Mouse (Mus musculus) left cerebral cortex, postnatal 36 days (tissue): ENCODE measurements around the gene Spag9. TPM values are rescaled to one million over a fixed set of nuclear protein-coding genes. Genes with fewer than 3 reads are reported as not detected.

Experiments used
- DNase-seq, 2 experiments: peaks; one replicate each; pipeline ENCODE4 v3.0.0; 2021 to 2022; ENCODE audit warnings: low spot score in 2 of 2, mixed read lengths in 1 of 2
- intact Hi-C: fragments of 180-260 bp; cut with DNase I; formaldehyde crosslinking; loops from one replicate; pipeline ENCODE4 v1.15.1; 2025
- total RNA-seq, 2 experiments: library from RNA; stranded (reverse); gene quantifications; 2 replicates each; pipeline ENCODE4 v1.2.3; 2021

Spag9 gene
- total RNA-seq, 2 experiments from 2014 or later: 271 to 278 TPM

DNA sequence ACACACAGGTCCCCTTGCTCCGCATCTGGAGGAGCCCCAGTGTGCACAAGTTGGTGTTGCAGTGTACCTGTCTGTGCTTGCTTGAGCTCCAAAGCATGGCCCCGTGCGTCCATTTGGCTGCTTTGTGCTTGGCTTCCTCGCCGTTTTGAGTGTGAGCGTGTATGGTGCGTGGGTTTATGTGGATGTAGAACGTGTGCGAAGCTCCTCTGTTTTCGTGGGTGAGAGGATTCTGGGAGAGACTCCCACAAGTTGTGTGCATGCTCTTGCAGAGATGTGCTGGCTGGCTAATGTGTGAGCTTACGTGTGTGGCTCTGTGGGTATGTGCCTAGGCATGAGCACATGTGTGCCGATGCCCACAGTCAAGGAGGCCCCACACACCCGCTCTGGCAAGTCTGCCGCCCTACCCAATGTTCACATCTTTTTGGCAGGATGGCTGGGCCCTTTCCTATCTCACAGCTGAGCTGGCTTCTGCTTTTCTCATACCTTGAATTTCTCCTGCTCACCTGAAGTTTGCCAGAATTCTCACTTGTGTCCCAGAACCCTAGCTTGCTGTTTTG lies 150.2 kb downstream of the Spag9 start:
- intact Hi-C loops: loop anchor here (5.0 kb wide), 1 partner anchor 176 kb away; the partner anchor contains the start of gene Luc7l3
- peak in 1 of 2 experiments; percentile 60 for DNase-seq

DNA sequence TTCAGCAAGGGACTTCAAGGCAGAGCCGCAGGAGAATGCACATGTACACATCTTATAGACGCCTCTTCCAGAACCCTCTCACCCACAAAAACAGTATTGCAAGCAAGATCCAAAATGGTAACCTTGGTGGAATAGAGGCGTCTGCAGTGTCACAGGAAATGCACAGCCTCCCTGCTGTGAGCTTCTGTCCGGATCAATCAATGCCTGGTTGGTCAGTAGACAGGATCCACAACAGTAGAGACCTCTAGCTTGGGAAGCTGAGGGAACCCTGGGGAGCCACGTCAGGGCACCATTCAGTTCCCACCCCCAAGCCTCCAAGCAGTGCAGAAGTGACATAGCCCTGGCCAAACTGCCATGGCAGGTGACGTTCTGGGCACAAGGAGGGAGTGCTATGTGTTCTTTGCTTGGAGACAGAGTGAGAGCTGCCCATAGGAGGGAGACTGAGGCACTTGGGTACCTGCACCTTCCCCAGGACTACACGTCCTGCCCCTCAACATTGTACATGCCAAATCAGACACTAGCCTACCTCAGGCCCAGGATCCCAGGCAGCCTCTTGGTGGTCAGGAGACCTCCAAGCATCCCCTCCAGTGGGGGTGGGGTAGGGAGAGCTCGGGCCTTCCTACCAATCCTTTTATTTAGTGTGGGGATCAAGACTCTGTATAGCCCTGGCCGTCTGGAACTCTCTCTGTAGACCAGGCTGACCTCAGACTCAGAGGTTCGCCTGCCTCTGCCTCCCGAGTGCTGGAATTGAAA lies 151.0 kb downstream of the Spag9 start:
- no peak for DNase-seq
- intact Hi-C loops: loop anchor here (5.0 kb wide), 1 partner anchor 175 kb away; the partner anchor contains the start of gene Luc7l3

DNA sequence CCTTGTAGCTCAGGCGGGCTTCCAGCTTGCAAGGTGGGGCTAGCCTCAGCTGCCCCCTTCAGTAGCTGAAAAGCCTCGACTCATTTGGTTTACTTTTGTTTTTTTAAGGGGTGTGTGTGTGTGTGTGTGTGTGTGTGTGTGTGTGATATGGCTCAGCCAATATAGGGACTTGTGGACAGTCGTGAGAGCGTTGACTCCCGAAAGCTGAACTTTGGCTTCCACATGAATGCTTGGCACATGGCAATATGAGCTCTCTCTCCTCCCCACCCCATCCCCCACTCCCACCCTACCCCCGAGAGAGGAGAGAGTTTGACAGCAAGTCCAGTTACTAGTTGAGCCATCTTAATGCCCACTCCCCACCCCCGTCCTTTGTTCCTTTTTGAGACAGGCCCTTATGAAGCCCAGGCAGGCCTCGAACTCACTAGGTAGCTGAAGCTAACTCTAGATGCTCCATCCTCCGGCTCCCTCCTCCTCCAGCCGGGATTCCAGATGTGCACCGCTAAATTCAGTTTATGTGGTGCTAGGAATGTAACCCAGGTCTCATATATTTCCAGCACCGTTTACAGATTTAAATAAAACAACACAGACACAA lies 152.3 kb downstream of the Spag9 start:
- no peak for DNase-seq
- intact Hi-C loops: loop anchor here (5.0 kb wide), 1 partner anchor 174 kb away; the partner anchor contains the start of gene Luc7l3

DNA sequence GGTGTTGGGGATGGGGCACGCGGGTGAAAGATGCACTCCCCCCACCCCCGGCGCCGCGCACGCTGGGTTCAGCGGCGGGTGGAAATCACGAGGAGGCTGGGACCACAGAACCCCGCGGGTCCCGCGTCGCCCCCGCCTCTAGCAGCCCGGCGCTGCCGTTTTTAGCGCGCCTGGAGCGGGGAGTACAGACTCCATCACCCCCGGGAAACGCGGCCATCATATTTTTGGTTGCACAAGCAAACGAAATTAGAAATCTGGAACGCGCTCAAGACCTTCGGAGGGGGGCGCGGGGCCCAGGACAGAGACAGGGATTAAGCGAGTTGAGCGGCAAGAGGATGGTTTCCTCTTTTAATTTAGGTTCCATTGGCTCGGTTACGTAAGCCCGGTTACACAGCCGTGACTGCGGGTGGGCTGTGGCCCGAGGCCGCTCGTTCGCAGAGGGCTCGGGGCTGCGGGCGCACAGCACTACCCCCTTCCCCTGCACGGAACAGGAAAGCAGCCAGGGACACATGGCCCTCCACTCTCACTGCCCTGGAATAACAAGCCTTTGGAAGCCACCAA lies 153.1 kb downstream of the Spag9 start:
- DNase-seq: peak; percentile 84 to 89
- intact Hi-C loops: loop anchor here (1.0 to 5.0 kb wide), 2 partner anchors 61 to 173 kb away; partner anchors contain the start of gene Luc7l3

DNA sequence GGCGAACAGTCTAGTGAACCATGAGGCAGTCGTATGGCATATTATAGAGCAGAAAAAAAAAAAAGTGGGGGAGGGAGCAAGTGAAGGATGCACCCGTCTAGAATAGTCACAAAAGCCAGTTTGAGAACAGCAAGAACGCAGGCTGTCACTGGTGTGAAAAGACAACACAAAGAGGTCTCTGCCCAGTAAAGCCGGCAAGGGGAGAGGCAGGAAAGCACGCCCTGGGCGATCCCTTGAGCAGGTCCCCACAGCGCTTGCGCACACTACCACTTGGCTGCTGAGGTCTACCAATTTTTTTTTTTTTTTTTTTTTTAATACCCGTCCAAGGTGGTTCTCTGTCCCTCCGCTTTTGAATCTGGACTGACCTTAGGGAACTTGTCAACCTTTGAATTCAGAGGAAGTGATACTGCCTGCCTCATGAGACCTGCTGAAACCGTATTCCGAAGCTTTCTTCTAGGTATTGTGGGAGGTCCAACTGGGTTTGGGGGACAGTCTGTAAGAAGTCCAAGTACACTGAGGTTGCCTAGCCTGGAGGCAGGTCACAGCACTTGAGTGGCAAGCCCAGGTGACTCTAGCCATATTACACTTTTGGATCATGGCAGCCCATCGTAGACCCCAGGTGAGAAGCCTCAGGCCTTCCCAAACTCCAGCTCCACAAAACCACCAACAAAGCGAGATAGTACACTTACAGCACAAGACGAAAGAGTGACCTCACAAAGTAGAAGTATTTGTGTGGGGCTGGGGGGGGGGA lies 153.8 kb downstream of the Spag9 start:
- no peak for DNase-seq
- intact Hi-C loops: loop anchor here (1.0 to 5.0 kb wide), 2 partner anchors 61 to 173 kb away; partner anchors contain the start of gene Luc7l3

DNA sequence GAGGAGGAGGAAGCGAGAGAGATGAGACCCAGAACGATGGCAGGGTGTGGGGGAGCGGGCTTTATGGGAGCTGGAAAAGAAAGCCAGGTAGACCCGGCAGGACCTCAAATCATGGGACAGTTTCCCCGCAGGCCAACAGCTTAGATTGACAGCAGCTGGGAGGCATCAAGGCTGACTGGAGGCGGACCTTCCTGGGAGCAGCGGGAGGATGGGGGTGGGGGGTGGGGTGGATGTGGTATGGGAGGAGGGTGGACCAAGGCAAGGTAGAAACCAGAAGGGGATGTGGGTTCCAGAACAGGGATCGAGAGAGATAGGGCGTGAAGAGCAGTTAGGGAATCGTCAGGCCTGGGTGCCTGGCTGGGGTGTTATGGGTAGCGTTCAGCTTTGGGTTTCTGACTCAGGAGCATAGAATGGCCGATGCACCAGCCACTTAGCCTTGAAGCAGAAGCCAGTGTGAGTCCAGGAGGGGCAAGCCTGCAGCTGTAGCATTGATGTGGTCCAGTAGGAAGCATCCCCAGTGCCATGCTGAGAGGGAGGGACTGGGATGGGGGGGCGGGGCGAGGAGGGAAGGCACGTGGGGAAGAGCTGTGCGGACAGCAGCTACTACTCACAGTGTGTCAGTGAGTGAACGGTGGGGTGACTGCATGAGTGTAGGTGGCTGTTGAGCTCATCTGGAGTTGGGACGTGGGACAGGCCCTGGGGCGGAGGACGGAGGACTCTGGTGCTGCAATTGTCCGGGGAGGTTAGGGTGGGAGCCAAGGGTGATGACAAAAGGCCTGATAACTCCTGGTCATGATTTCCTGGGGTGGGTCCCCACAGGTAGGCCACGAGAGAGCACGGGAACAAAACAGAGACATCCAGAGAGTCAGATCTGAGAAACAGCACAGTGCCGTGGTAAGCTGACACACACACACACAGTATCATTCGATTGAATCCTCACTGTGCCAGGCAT lies 154.9 kb downstream of the Spag9 start:
- no peak for DNase-seq
- intact Hi-C loops: no loop called here

DNA sequence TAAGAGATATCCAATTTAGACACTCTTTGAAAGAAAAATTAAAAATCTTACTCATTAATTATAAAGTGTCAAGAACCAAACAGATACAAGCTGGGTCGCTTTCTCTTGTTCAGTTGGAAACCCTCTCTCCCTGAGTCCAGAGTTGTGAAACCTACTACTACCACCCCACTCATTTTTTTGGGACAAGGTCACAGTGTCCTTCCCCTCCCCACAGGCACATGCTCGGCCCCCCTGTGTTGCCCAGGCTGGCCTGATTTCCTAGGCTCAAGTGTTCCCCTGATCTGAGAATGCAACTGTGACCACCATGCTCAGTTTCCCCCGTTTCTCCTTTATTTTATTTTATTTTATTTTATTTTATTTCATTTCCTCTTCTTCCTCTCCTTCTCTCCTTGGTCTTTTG lies 158.3 kb downstream of the Spag9 start:
- intact Hi-C loops: no loop called here

DNA sequence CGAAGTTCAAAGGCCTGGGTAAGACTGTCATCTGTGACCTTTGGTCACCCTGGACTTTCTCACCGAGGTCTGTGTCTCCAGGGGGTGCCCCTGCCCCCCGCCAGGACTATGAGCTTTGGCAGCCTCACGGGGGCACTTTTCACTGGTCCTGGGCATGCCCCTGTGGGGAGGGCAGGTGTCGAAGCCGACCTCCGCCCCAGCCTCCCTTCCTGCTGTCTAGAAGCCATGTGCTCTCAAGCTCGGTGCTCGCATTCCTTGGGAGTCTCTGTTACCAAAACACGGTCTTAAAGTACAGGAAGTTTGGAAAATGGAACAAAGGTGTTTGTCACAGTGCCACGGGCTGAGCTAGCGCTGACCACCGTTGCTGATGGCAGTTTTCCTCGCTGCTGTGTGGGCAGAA lies 162.6 kb downstream of the Spag9 start:
- DNase-seq: no peak
- intact Hi-C loops: no loop called here

More for the DNA sequence above, 158.3 kb downstream of the Spag9 start:
- no peak for DNase-seq

DNA sequence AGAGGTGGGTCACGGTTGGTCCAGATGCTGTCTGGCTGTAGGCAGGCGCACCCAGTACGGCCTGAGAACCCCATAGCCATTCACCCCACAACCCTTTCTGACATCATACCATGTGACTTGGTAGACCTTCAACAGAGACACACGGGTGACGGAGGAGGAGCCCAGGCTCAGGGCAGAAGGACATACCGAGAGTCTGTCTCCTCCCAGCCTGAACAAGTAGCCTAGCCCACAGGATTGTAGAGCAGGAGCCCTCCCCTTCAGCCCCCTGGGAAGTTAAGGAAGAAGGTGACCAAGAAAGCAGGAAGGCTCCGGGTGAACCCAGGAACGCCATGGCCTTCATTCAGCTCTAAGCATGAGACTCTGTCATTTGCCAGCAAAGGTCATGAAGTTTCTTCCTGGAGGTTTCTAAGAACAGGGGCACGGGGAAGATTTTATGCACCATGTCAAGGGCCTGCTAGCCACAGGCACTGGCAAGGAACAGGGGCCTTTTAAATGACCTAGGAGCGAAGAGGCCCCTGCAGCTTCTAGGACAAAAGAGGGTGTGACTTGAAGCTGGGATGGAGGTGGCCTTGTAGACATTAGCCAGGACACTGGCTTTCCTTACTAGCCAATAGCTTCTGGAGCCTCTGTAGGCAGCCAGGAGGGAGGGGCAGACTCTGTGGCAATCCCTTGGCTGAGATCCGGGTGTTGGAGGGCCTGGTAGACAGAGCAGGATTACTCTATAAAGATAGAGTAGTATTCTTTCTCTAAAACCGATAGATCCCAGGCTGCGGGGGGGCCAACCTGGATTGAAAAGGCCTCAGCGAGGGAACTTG lies 163.4 kb downstream of the Spag9 start:
- DNase-seq: no peak
- intact Hi-C loops: no loop called here

DNA sequence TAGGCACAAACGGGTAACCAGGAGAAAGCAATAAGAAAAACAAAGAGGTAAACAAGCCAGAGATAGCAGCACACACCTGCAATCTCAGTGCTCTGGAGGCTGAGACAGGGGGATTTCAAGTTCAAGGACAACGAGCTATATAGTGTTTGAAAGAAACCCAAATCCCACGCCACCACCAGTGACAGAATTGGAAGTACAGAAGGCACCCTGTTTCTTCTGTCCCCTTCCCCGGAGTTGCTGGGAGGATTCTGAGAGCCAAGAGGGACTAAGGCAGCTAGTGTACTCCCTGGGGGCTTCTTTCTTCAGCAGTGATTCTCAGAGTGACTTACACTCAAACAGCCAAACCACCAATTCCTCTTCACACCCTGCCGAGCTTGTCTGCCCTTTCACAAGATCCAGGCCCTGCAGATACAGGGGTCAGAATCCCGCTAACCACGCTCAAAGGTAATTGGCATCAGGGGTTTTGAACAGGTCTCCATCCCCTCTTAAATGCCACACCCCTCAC lies 164.1 kb downstream of the Spag9 start:
- DNase-seq: peak in 1 of 2 experiments; percentile 21
- intact Hi-C loops: loop anchor here (1.0 kb wide), 1 partner anchor 50 kb away; no protein-coding TSS in a partner anchor

DNA sequence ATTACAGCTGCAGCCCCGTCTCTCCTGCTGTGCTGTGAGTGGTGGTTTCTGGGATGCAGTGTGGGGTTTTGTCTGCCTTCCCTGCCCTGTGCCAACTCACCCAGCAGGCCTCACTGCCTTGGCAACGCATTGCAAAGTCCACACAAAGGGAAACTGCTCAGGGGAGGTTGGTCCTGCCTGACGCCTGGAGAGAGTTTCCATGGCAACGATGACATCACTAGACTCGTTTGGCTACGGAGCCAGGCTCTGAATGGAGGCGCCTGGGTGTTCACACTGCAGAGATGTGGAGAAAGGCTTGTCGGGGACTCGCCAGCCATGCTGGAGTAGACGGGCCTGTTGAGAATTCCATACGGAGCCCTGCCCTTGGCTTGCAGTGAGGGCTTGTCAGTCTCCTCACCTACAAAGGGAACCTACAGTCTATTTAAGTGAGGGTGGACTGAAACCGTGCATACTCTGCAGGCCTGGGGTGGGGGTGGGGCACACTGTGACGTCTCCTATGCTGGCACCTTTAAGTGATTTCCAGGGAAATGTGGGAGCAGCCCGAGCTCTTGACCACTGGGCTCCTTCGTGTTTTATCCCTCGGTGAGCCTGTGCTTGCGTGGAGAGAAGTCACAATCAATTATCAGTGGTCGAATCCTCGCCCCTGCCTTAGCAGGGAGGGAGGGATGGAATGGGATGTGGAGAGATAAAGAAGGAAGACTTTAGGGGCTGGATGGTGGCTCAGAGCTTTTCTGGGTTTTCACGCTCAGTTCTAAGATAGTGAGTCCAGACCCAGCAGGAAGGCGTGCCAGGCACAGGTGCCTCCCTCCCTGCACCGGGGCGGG lies 164.8 kb downstream of the Spag9 start:
- intact Hi-C loops: loop anchor here (1.0 kb wide), 1 partner anchor 50 kb away; no protein-coding TSS in a partner anchor
- peak; percentile 94 to 95 for DNase-seq

DNA sequence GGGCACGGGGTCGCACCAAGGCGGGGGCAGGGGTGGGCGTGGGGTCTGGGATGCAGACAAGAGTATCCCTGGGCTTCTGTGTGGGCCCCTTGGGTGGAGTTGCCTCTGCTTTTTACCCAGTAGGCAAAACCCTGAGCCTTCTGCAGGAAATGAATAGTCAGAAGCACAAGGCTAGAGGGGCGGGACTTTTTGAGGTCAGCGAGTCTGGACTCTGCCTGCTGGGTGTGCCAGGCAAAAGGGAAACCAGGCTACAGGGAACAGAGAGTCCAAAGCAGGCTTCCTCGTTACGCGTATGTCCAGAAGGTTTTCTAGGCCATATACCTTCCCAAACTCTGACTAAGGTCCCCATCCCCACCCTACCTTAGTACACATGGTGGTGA lies 165.4 kb downstream of the Spag9 start:
- intact Hi-C loops: no loop called here
- peak; percentile 38 to 44 for DNase-seq

DNA sequence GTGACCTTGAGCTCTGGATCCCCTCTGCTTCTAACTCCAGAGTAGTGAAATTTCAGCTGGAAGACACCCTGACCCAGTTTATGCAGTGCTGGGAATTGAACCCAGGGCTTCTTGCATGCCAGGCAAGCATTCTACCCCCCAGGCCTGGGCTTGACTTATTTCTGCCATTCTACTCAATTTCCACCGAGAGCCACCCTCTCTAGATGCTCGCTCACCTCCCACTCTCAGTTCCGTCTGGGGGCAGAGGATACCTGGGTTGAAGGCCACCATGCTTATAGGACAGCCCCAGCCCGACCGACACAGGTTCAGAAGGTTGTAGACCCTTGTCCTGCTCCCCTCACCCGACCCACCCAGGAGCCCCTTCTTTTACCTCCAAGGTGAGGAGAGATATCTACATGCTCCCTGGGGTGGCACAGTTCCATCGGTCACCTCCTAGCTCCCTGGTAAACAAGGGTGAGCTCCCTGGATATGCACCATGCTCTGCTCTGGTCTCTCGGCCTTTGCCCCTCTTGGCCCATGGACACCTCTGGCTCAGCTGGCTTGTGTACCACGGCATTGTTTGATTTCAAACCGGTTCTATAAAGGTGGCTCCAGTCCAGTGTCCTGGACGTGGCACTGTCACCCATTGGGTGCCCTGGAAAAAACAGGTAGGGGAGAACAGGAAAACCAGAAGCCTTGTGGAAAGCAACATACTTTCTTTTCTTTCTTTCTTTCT lies 166.1 kb downstream of the Spag9 start:
- no peak for DNase-seq
- intact Hi-C loops: no loop called here

DNA sequence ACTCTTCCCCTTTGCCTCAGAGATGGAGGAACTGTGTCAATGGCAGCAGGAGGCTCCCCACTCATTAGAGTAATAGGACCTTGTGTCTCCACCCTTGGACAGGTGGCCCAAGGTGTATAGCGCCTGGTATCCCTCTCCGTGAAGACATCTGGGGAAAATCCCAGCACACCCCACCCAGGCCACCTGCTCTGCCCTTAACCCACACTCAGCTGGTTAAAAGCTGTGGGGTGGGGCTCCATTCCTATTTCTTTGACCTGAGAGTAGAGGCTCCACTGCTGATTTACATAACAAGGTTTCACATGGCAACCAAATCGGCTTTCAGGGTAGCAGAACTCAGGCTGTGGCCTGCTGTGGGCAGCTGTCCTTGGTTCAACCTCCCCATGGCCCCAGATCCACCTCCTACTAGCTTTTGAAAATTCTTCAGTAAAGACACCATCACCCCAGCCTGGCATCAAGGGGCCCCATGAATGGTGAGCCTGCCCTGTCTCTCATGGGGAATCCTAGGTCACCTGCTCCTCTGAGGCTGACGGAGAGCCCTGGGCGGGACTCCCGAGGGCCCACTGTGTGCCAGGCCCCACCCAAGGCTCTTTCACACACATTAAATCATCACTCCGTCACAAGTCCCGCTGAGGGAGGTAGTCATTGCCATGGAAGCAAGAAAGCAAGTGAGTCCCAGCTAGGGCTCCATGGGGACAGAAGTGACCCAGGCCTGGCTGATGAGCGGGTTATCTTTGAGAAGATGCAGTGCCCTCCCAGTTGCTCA lies 167.3 kb downstream of the Spag9 start:
- intact Hi-C loops: no loop called here
- no peak for DNase-seq

DNA sequence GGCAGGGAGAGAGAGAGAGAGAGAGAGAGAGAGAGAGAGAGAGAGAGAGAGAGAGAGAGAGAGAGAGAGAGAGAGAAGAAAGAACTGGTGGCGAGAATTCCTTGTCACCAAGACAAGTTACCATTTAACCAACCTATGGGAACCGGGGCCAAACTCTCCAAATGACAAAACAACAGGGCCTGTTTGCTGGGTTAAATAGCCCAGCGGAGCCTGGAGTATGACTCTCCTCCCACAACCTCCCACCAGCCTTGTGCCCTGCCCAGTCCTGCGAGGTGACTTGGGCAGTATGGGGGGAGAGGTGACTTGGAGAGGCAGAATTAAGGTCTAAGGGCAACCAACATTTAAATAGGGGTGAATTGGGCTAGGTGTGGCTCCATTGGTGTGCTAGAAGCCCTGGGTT lies 169.9 kb downstream of the Spag9 start:
- no peak for DNase-seq
- intact Hi-C loops: no loop called here
